Mouse (Mus musculus): ENCODE data around the gene Olfr1307.

The Olfr1307 gene

GRCm38 (mm10) chr2:111949340-111949739 lies at the start of gene Olfr1307:
Gene Olfr1307 (minus strand): TSS chr2:111949440.
- DNase-seq, result no peak

GRCm38 (mm10) chr2:111990181-111990580 lies 40.9 kb upstream of the Olfr1307 start, which contains the start of gene Olfr1309:
Gene Olfr1309 (minus strand): TSS chr2:111990281.
- no peak for DNase-seq

- DNase-seq, result no peak
Observed at GRCm38 (mm10) chr2:111964844-111965243, 15.6 kb upstream of the Olfr1307 start, which contains the start of gene Olfr1308. Gene Olfr1308 (minus strand): TSS chr2:111964944.

GRCm38 (mm10) chr2:111916171-111916570 lies 33.1 kb downstream of the Olfr1307 start, which contains the start of gene Olfr1306:
Gene Olfr1306 (minus strand): TSS chr2:111916271.
- DNase-seq, result no peak

Measured in layer of hippocampus, adult 9-11 months (tissue).